ENCODE assay signal across 25 mouse cellular contexts in genomic region chr13:111852451-111853224, GRCm38 (mm10). TPM values are rescaled to one million over a fixed set of nuclear protein-coding genes. Genes with fewer than 3 reads are reported as not detected.
DNase-seq lines count a peak whose midpoint lies in the region; ATAC-seq lines count a peak whose summit lies in the region.
"Had no signal": no experiment of that assay in that cellular context is flagged by ENCODE, and none has a peak within 500 bp of the region (broad histone marks: within the 10 kb centered on the region; RNA-seq: fewer than 3 reads in every experiment).

No protein-coding gene starts in this region.

- H3K36me3 ChIP-seq in hindbrain, embryonic 14.5 days (replicated peaks; ENCODE audit: control insufficient read depth, insufficient read depth): no peaks in the 10 kb centered on the region
- H3K36me3 ChIP-seq: embryonic facial prominence, embryonic 15.5 days; forebrain, embryonic 12.5 days; heart, embryonic 15.5 days had no signal

- intact Hi-C loops in heart, postnatal 14 days (cut with DNase I): no loop called here

- no peaks in the 10 kb centered on the region for H3K27me3 ChIP-seq in hindbrain, embryonic 14.5 days (ENCODE audit: control insufficient read depth, insufficient read depth, low read length)
- H3K27me3 ChIP-seq: CH12.LX; embryonic facial prominence, embryonic 15.5 days; forebrain, embryonic 12.5 days; heart, embryonic 15.5 days; Patski had no signal

- no peak overlapping the region for H3K4me3 ChIP-seq in hindbrain, embryonic 14.5 days (replicated peaks; ENCODE audit: low read length)
- H3K4me3 ChIP-seq: embryonic facial prominence, embryonic 15.5 days; erythroblast, embryonic 14.5 days; forebrain, embryonic 12.5 days; heart, embryonic 15.5 days had no signal

- H3K9ac ChIP-seq in hindbrain, embryonic 14.5 days: no peak overlapping the region
- H3K9ac ChIP-seq: embryonic facial prominence, embryonic 15.5 days; forebrain, embryonic 12.5 days; heart, embryonic 15.5 days had no signal

- peak; percentile 68 for ATAC-seq in inflammation-experienced regulatory T-cells, adult 6 months
- ATAC-seq in hindbrain, embryonic 14.5 days (ENCODE audit: low FRiP score): no peak
- ATAC-seq: forebrain, embryonic 16.5 days; hindbrain, embryonic 16.5 days; Patski had no signal

- no peaks in the 10 kb centered on the region for H3K9me3 ChIP-seq in hindbrain, embryonic 14.5 days (ENCODE audit: control insufficient read depth, low read length)
- H3K9me3 ChIP-seq: embryonic facial prominence, embryonic 15.5 days; forebrain, embryonic 12.5 days; heart, embryonic 15.5 days had no signal

- H3K4me2 ChIP-seq in hindbrain, embryonic 14.5 days (replicated peaks): no peak overlapping the region
- H3K4me2 ChIP-seq: embryonic facial prominence, embryonic 15.5 days; forebrain, embryonic 12.5 days; heart, embryonic 11.5 days; heart, embryonic 15.5 days had no signal

- no peak overlapping the region for H3K27ac ChIP-seq in hindbrain, embryonic 14.5 days
- H3K27ac ChIP-seq: embryonic facial prominence, embryonic 15.5 days; forebrain, embryonic 12.5 days; heart, embryonic 15.5 days had no signal

- no peaks in the 10 kb centered on the region for H3K4me1 ChIP-seq in hindbrain, embryonic 14.5 days (replicated peaks; ENCODE audit: control insufficient read depth, insufficient read depth, low read length)
- H3K4me1 ChIP-seq: embryonic facial prominence, embryonic 15.5 days; forebrain, embryonic 12.5 days; heart, embryonic 15.5 days had no signal

- WGBS in hindbrain, embryonic 14.5 days: 91% methylated on average over 9 of the region's 9 CpGs

- peak; percentile 60 for DNase-seq in heart, adult 11 months
- DNase-seq in heart, postnatal 14 days: no peak
- DNase-seq in thymus, postnatal 14 days: peak; percentile 22
- DNase-seq in thymus, postnatal 25 days: no peak
- DNase-seq in frontal cortex, adult 2 months (ENCODE audit: extremely low spot score in 1 of 2, low spot score in 1 of 2): no peak
- DNase-seq in hindbrain, embryonic 14.5 days (ENCODE audit: low spot score): no peak
- DNase-seq: adrenal gland, adult 8-10 months; B cell, adult 2 months; cerebellum, adult 11 months; cerebellum, adult 8-10 months; cerebellum, postnatal 14 days; embryo, embryonic 11 days; gastrocnemius, postnatal 25 days; heart, adult 18-20 months; heart, postnatal 36 days had no signal

RNA-seq across cellular contexts. Expression of gene Map3k1, which starts 43.8 kb away (rescaled TPM):
- 10 to 100 TPM; 27.8 to 30.0 TPM for total RNA-seq in heart, postnatal 14 days (2021)
- polyA plus RNA-seq in inflammation-experienced regulatory T-cells, adult 6 months (2017; shearing (Covaris generic)): 100 to 1,000 TPM in 2 of 3 experiments, 10 to 100 TPM in 1; 81.9 to 104 (median 103) TPM
- polyA plus RNA-seq in frontal cortex, adult 2 months (2012; rRNA removed): 28.7 and 35.3 TPM in 2 replicates
- polyA plus RNA-seq in hindbrain, embryonic 14.5 days (2014; fragmentation: Nextera tagmentation; extraction: Ambion mirVana): 14.0 and 14.7 TPM in 2 replicates

Comparison
In these comparisons a context has a peak if more than half of its experiments do, and no peak if none do; other contexts are left out.
1. DNase-seq: peak in heart, adult 11 months (single experiment) and thymus, postnatal 14 days (single experiment); none in heart, postnatal 14 days (0 of 2), thymus, postnatal 25 days (single experiment), frontal cortex, adult 2 months (0 of 2) and hindbrain, embryonic 14.5 days (single experiment).